Mouse (Mus musculus) lung, postnatal 0 days (tissue): ENCODE measurements at regions not wholly inside any gene's neighbourhood (a gene's known extent, or its start where the extent isn't known, plus 50 kb on each side); places are given as distances from the start of the nearest gene placed in this dataset.

Experiments used
- CTCF ChIP-seq: IDR thresholded peaks from 2 replicates; pipeline ENCODE4 v1.5.1; 2016; ENCODE audit warnings: antibody characterized with exemption, mild to moderate bottlenecking
- EP300 ChIP-seq: IDR thresholded peaks from 2 replicates; pipeline ENCODE4 v1.6.1; 2016; ENCODE audit warnings: antibody characterized with exemption, mild to moderate bottlenecking, control low read depth

- no peak for TF ChIP-seq EP300
- TF ChIP-seq CTCF: no peak
Measured at GRCm38 (mm10) chr1:47097084-47097996, 204.7 kb upstream of the Slc39a10 start.
